Mouse (Mus musculus): ENCODE measurements around the gene Creb3l2.

Creb3l2 gene

GRCm38 (mm10) chr6:37441251-37442011 is 515 bp downstream of the Creb3l2 start:
- peak; percentile 42 for DNase-seq

GRCm38 (mm10) chr6:37440491-37441250 is 1.3 kb downstream of the Creb3l2 start:
- DNase-seq = peak; percentile 10

- no peak for DNase-seq
Measured at GRCm38 (mm10) chr6:37439676-37440490, 2.1 kb downstream of the Creb3l2 start.

GRCm38 (mm10) chr6:37438510-37438909 is 3.4 kb downstream of the Creb3l2 start:
- DNase-seq = no peak

GRCm38 (mm10) chr6:37437086-37437485 is 4.9 kb downstream of the Creb3l2 start:
- no peak for DNase-seq

- DNase-seq = no peak
Measured at GRCm38 (mm10) chr6:37435391-37435790, 6.6 kb downstream of the Creb3l2 start.

GRCm38 (mm10) chr6:37429849-37430470 is 12.0 kb downstream of the Creb3l2 start:
- no peak for DNase-seq

- no peak for DNase-seq
Measured at GRCm38 (mm10) chr6:37428947-37429346, 13.0 kb downstream of the Creb3l2 start.

- no peak for DNase-seq
Measured at GRCm38 (mm10) chr6:37428044-37428443, 13.9 kb downstream of the Creb3l2 start.

GRCm38 (mm10) chr6:37426615-37427014 is 15.3 kb downstream of the Creb3l2 start:
- no peak for DNase-seq

GRCm38 (mm10) chr6:37425833-37426232 is 16.1 kb downstream of the Creb3l2 start:
- no peak for DNase-seq

- DNase-seq = no peak
Measured at GRCm38 (mm10) chr6:37425075-37425474, 16.9 kb downstream of the Creb3l2 start.

GRCm38 (mm10) chr6:37424374-37424773 is 17.6 kb downstream of the Creb3l2 start:
- no peak for DNase-seq

GRCm38 (mm10) chr6:37423386-37423785 is 18.6 kb downstream of the Creb3l2 start:
- DNase-seq = no peak

GRCm38 (mm10) chr6:37421124-37421523 is 20.8 kb downstream of the Creb3l2 start:
- DNase-seq = no peak

GRCm38 (mm10) chr6:37419445-37419941 is 22.5 kb downstream of the Creb3l2 start:
- peak; percentile 25 for DNase-seq

GRCm38 (mm10) chr6:37418931-37419330 is 23.0 kb downstream of the Creb3l2 start:
- no peak for DNase-seq

- DNase-seq = no peak
Measured at GRCm38 (mm10) chr6:37416743-37417142, 25.2 kb downstream of the Creb3l2 start.

- no peak for DNase-seq
Measured at GRCm38 (mm10) chr6:37415505-37415904, 26.4 kb downstream of the Creb3l2 start.

GRCm38 (mm10) chr6:37415034-37415433 is 26.9 kb downstream of the Creb3l2 start:
- DNase-seq = peak; percentile 30

- DNase-seq = no peak
Measured at GRCm38 (mm10) chr6:37414576-37414975, 27.4 kb downstream of the Creb3l2 start.

GRCm38 (mm10) chr6:37411696-37412095 is 30.2 kb downstream of the Creb3l2 start:
- no peak for DNase-seq

- no peak for DNase-seq
Measured at GRCm38 (mm10) chr6:37409829-37410228, 32.1 kb downstream of the Creb3l2 start.

Measured in liver (tissue).